Mouse (Mus musculus) thymus, adult 2 months (tissue): ENCODE results near the gene Gapdh.

ENCODE experiments used
- CTCF ChIP-seq: fragments of 200-500 bp; IDR thresholded peaks from 2 replicates; pipeline ENCODE4 v1.5.1; 2012; ENCODE audit warnings: mild to moderate bottlenecking, control low read depth, low read length, moderate library complexity, borderline replicate concordance; ENCODE audit not compliant: control insufficient read depth, poor library complexity, insufficient read depth; ENCODE audit errors: extremely low read depth
- POLR2A ChIP-seq: fragments of 200-500 bp; IDR thresholded peaks from 2 replicates; pipeline ENCODE4 v1.6.1; 2012; ENCODE audit warnings: mild to moderate bottlenecking, low read length, control low read depth, moderate library complexity; ENCODE audit not compliant: control insufficient read depth, poor library complexity, insufficient read depth; ENCODE audit errors: extremely low read depth

- TF ChIP-seq POLR2A = no peak
- no peak for TF ChIP-seq CTCF
Observed at GRCm38 (mm10) chr6:125129710-125130402, 36.4 kb downstream of the Gapdh start.
